Mouse (Mus musculus): ENCODE measurements at regions not wholly inside any gene's neighbourhood (a gene's known extent, or its start where the extent isn't known, plus 50 kb on each side); places are given as distances from the start of the nearest gene placed in this dataset.
A peak's percentile ranks its signal among the peaks of the same experiment; 100 is the strongest.

DNA sequence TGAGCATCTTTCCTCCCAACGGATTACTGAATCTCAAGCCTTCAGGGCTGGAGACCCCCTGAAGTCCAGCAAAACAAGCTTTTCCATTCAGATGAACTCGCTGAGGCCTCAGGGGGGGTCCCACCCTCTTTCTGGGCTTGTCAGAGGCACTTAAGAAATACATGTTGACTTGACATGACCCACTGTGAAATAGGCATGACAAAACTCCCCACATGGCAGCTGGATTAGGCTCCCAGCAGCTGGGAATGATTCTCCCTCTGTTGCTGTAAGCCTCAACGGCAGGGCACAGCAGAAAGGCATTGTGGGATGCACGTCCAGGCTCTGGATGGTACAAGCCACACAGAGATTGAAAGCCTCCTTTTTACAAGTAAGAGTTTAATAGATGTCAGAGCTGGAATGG is 110.5 kb downstream of the Slc4a3 start:
- H3K27me3 ChIP-seq (ENCODE audit: insufficient read depth, low read length): 0 out of 2 replicates have a peak, but pooled peaks cover 9% of the 10 kb centered on the region
- 40% methylated on average over 4 of the region's 4 CpGs for WGBS
- H3K4me2 ChIP-seq (ENCODE audit: low read depth, low read length, poor library complexity, severe bottlenecking): no peak overlapping the region
- H3K27ac ChIP-seq (ENCODE audit: low read depth, low read length): no peak overlapping the region
- H3K36me3 ChIP-seq (ENCODE audit: insufficient read depth, low read length): no peaks in the 10 kb centered on the region
- H3K9me3 ChIP-seq (ENCODE audit: low read length): no peaks in the 10 kb centered on the region
- TF ChIP-seq CTCF (IDR thresholded peaks at IDR 0.05): no peak
- no peaks in the 10 kb centered on the region for H3K4me1 ChIP-seq (ENCODE audit: insufficient read depth, low read length)
- no peak for ATAC-seq (ENCODE audit: low FRiP score)
- no peak overlapping the region for H3K9ac ChIP-seq (replicated peaks; ENCODE audit: low read length, poor library complexity, severe bottlenecking)
- H3K4me3 ChIP-seq (ENCODE audit: low read depth, low read length): no peak overlapping the region
- no peak for DNase-seq (ENCODE audit: low spot score)

DNA sequence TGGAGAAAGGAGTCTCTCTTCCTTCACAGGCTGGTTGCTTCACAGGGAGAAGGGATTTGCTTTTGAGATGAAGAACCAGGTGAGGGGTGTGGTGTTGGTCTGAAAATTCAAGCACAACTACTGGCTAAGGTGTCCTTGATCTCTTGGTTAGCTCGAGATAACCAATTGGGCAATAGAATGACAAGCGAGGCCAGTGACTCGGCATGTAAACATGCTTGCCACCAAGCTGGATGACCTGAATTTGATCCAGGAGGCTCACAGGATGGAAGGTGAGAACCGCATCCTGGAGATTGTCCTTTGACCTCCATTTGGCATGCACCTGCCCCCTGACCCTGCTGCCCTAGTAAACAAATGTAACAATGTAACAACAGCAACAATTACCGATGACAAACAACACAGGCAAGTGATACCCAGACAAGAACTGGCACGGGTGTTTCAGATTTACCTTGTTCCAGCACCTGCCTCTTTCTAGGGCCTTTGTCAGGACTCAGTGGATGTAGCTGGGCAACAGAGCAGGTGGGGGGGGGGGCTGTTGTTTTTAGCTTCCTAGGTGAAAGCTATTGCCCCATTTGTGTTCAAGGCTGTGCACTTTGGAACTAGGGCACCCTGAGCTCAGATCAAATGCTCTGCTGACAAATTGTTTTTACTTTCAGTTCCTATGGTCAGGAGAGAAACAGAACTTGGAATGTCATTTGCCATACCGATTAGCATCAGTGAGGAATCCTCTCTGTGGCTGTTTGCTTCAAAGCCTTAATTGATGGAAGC is 114.5 kb downstream of the Slc4a3 start:
- no peak overlapping the region for H3K4me3 ChIP-seq (ENCODE audit: low read depth, low read length)
- ATAC-seq (ENCODE audit: low FRiP score) (no peak), DNase-seq (ENCODE audit: low spot score) (no peak)
- TF ChIP-seq CTCF (IDR thresholded peaks at IDR 0.05): no peak
- H3K36me3 ChIP-seq (ENCODE audit: insufficient read depth, low read length): no peaks in the 10 kb centered on the region
- H3K4me1 ChIP-seq (ENCODE audit: insufficient read depth, low read length): peaks cover 2% of the 10 kb centered on the region; the same call in 1 of the 2 replicates
- no peak overlapping the region for H3K4me2 ChIP-seq (ENCODE audit: low read depth, low read length, poor library complexity, severe bottlenecking)
- WGBS: 90% methylated on average over 7 of the region's 7 CpGs
- H3K9me3 ChIP-seq (ENCODE audit: low read length): no peaks in the 10 kb centered on the region
- H3K9ac ChIP-seq (replicated peaks; ENCODE audit: low read length, poor library complexity, severe bottlenecking): no peak overlapping the region
- no peak overlapping the region for H3K27ac ChIP-seq (ENCODE audit: low read depth, low read length)
- 0 out of 2 replicates have a peak, but pooled peaks cover 5% of the 10 kb centered on the region for H3K27me3 ChIP-seq (ENCODE audit: insufficient read depth, low read length)

DNA sequence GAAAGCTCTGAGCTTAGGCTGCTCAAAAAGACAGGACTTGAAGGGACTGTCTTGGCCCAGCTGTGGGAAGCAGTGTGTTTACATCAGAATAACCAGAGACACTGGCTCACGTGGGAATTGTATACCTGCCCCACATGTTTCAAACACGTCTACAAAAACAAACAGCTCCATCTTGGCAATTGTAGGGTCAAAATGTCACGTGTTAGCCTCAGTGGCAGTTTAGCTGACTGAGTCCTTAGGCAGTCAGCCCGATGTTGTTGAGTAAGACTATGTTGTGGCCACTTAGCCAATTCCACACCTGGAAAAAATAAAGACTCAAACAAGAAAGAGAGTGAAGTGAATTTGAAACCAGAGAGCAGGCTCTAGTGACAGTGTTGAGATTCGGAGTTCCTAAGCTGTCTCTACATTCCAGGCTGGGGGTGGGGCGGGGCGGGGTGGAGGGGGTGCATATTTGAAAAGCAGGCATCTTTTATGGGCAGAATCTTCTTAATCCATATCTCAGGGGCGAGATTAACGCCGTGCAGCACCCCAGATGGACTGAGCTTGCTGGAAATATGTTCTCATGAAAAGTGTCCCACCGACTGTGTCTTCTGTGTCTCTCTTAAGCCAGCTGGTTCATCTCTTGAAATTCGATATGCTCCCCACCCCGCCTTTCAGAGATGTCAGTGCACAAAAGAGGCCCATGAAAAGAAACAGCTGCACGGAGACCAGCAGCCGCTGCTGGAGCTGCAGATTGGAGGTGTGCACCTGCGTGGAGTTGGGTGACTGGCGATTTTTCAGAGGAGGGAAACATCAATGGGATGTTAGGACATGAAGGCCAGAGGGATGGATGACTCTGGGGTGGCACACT is 116.3 kb downstream of the Slc4a3 start:
- ATAC-seq (ENCODE audit: low FRiP score): no peak
- 17% methylated on average over 17 of the region's 17 CpGs for WGBS
- H3K36me3 ChIP-seq (ENCODE audit: insufficient read depth, low read length): no peaks in the 10 kb centered on the region
- H3K4me3 ChIP-seq (ENCODE audit: low read depth, low read length): no peak overlapping the region
- H3K9ac ChIP-seq (replicated peaks; ENCODE audit: low read length, poor library complexity, severe bottlenecking): no peak overlapping the region
- no peaks in the 10 kb centered on the region for H3K9me3 ChIP-seq (ENCODE audit: low read length)
- H3K27ac ChIP-seq (ENCODE audit: low read depth, low read length): no peak overlapping the region
- H3K27me3 ChIP-seq (ENCODE audit: insufficient read depth, low read length): 0 out of 2 replicates have a peak, but pooled peaks cover under 1% of the 10 kb centered on the region
- no peak for TF ChIP-seq CTCF (IDR thresholded peaks at IDR 0.05)
- peak; percentile 17 for DNase-seq (ENCODE audit: low spot score)
- H3K4me2 ChIP-seq (ENCODE audit: low read depth, low read length, poor library complexity, severe bottlenecking): no peak overlapping the region
- H3K4me1 ChIP-seq (ENCODE audit: insufficient read depth, low read length): peaks cover 2% of the 10 kb centered on the region; the same call in 1 of the 2 replicates

DNA sequence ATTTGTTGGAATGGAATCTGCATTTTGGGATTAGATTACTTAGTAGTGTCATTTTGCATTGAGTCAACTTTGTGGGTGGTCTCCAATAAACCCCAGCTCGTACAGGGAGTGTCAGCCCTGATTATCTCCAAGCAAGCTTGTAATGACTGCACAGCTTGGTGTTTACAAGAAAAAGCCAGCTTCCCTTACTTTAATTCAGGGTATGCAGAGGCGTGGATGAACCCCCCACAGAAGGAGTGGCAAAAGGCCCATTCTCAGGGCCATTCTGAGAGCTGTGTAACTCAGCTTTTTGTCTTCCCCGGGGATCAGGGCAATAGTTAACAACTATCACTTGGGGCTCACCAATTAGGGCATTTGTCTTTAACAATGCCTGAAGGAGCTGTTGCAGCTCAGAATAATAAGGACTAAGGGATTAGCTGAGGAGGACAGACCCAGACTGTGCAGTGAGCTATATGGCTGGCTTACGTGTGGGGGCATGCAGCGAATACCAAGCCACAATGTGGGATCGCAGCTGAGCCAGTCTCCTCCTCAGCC is 121.7 kb downstream of the Slc4a3 start:
- peak; percentile 63 for DNase-seq (ENCODE audit: low spot score)

DNA sequence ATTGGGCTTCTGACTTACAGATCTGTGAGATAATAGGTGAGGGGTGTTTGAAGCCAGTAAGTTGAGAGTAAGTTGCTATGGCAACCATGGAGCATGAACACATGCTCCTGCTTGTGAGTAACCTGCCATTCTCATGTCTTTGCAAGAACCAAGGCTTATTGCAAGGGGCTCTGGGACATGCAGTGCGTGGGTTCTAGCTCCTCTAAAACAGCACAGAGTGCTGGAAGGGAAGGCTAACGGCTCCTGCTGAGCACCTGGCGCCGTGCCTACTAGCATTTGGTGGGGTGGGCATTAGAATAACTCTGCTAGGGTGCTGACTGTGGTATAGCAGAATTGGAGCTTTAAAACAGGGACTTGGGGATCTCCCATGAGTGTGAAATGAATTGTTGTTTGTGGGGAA is 130.2 kb downstream of the Slc4a3 start:
- H3K27ac ChIP-seq (ENCODE audit: low read depth, low read length): no peak overlapping the region
- DNase-seq (ENCODE audit: low spot score) (no peak), ATAC-seq (ENCODE audit: low FRiP score) (no peak)
- H3K4me3 ChIP-seq (ENCODE audit: low read depth, low read length): no peak overlapping the region
- TF ChIP-seq CTCF (IDR thresholded peaks at IDR 0.05): no peak
- H3K36me3 ChIP-seq (ENCODE audit: insufficient read depth, low read length): no peaks in the 10 kb centered on the region
- peaks cover 5% of the 10 kb centered on the region; the same call in 1 of the 2 replicates for H3K27me3 ChIP-seq (ENCODE audit: insufficient read depth, low read length)
- H3K4me2 ChIP-seq (ENCODE audit: low read depth, low read length, poor library complexity, severe bottlenecking): no peak overlapping the region
- H3K4me1 ChIP-seq (ENCODE audit: insufficient read depth, low read length): 0 out of 2 replicates have a peak, but pooled peaks cover 4% of the 10 kb centered on the region
- WGBS: 80% methylated on average over 4 of the region's 4 CpGs
- H3K9ac ChIP-seq (replicated peaks; ENCODE audit: low read length, poor library complexity, severe bottlenecking): no peak overlapping the region
- H3K9me3 ChIP-seq (ENCODE audit: low read length): no peaks in the 10 kb centered on the region

More for the DNA sequence above, 121.7 kb downstream of the Slc4a3 start:
- no peak overlapping the region for H3K27ac ChIP-seq (ENCODE audit: low read depth, low read length)
- H3K4me3 ChIP-seq (ENCODE audit: low read depth, low read length): no peak overlapping the region
- no peak overlapping the region for H3K9ac ChIP-seq (replicated peaks; ENCODE audit: low read length, poor library complexity, severe bottlenecking)
- no peaks in the 10 kb centered on the region for H3K9me3 ChIP-seq (ENCODE audit: low read length)
- H3K4me1 ChIP-seq (ENCODE audit: insufficient read depth, low read length): peaks cover under 1% of the 10 kb centered on the region; the same call in 1 of the 2 replicates
- H3K36me3 ChIP-seq (ENCODE audit: insufficient read depth, low read length): no peaks in the 10 kb centered on the region
- TF ChIP-seq CTCF (IDR thresholded peaks at IDR 0.05): no peak
- no peak overlapping the region for H3K4me2 ChIP-seq (ENCODE audit: low read depth, low read length, poor library complexity, severe bottlenecking)
- H3K27me3 ChIP-seq (ENCODE audit: insufficient read depth, low read length): peaks cover 5% of the 10 kb centered on the region; the same call in 1 of the 2 replicates
- 24% methylated on average over 6 of the region's 6 CpGs for WGBS
- ATAC-seq (ENCODE audit: low FRiP score): no peak

All from midbrain, postnatal 0 days (tissue).